8 mouse cellular contexts compared by ENCODE assay signal in the genomic region with DNA sequence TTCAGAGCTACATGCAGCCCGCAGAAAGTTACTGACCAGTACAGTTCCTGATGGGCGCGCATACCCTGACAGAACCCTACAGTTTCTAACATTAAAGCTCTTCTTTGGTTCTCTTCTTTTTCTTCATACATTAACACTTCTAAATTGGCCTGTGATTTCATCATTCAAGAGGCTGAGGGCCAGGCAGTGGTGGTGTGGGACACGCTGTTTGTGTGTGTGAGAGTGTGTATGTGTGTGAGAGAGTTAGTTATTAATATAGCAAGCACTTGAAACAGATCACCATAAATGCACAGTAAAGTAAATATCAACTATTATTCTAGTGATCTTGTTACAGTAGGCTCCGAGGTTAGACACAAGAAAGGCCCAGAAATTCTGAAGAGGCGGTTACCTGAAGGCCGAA. TPM values are rescaled to one million over a fixed set of nuclear protein-coding genes. Genes with fewer than 3 reads are reported as not detected.
DNase-seq lines count a peak whose midpoint lies in the region; ATAC-seq and TF ChIP-seq lines count a peak whose summit lies in the region.

No protein-coding gene starts in this region.

- peaks cover 0 to 9% of the 10 kb centered on the region in 2 experiments; a peak in 1 of 4 replicates for H3K4me1 ChIP-seq in heart, embryonic 14.5 days (ENCODE audit: control insufficient read depth in 2 of 2, insufficient read depth in 2 of 2, low read length in 2 of 2)
- peaks cover 26% of the 10 kb centered on the region for H3K4me1 ChIP-seq in G1E (ENCODE audit: insufficient read depth, low read depth, low read length)
- H3K4me1 ChIP-seq in hindbrain, embryonic 10.5 days (replicated peaks): peaks cover 28% of the 10 kb centered on the region

- no peak for ATAC-seq in heart, embryonic 14.5 days (ENCODE audit: insufficient number of reproducible peaks, insufficient read depth, low FRiP score, low read depth)
- no peak for ATAC-seq in G1E (ENCODE audit: extremely low read depth, insufficient number of reproducible peaks, low FRiP score, poor library complexity, severe bottlenecking)
- 0 out of 2 replicates have a peak, but pooled peaks have one; percentile 6 for ATAC-seq in megakaryocyte, adult 5-6 weeks (ENCODE audit: poor library complexity, severe bottlenecking)

- H3K9me3 ChIP-seq in heart, embryonic 14.5 days (ENCODE audit: control insufficient read depth, low read length): no peaks in the 10 kb centered on the region
- H3K9me3 ChIP-seq in G1E (replicated peaks): no peaks in the 10 kb centered on the region
- no peaks in the 10 kb centered on the region for H3K9me3 ChIP-seq in hindbrain, embryonic 10.5 days

- 65% methylated on average over 7 of the region's 7 CpGs for WGBS in heart, embryonic 14.5 days
- WGBS in hindbrain, embryonic 10.5 days: 67% methylated on average over 7 of the region's 7 CpGs

- H3K4me2 ChIP-seq in heart, embryonic 14.5 days (ENCODE audit: low read length): peak overlapping the region; percentile 89

- peak overlapping the region; percentile 43 to 77; a peak in 2 of 4 replicates for H3K27ac ChIP-seq in heart, embryonic 14.5 days (replicated peaks in 1 of 2; ENCODE audit: control insufficient read depth in 1 of 2, insufficient read depth in 1 of 2, low read depth in 2 of 2, low read length in 2 of 2)
- peak overlapping the region; percentile 93 for H3K27ac ChIP-seq in hindbrain, embryonic 10.5 days

- H3K27me3 ChIP-seq in heart, embryonic 14.5 days (ENCODE audit: control insufficient read depth, insufficient read depth, low read length): no peaks in the 10 kb centered on the region
- no peaks in the 10 kb centered on the region for H3K27me3 ChIP-seq in G1E (ENCODE audit: insufficient read depth, low read length)
- no peaks in the 10 kb centered on the region for H3K27me3 ChIP-seq in hindbrain, embryonic 10.5 days (ENCODE audit: insufficient read depth, poor library complexity, severe bottlenecking)

- H3K9ac ChIP-seq in heart, embryonic 14.5 days (ENCODE audit: low read length): peak overlapping the region; percentile 80

- DNase-seq in heart, postnatal 25 days (ENCODE audit: low spot score): no peak
- no peak for DNase-seq in G1E (ENCODE audit: low spot score)
- no peak for DNase-seq in hindbrain, embryonic 10.5 days (ENCODE audit: low spot score)
- DNase-seq in frontal cortex, postnatal 36 days (ENCODE audit: low spot score in 2 of 2): no peak
- DNase-seq in left cerebral cortex, postnatal 4 days: no peak
- no peak for DNase-seq in cerebellum, postnatal 36 days

- peak overlapping the region; percentile 76 to 81 for H3K4me3 ChIP-seq in heart, embryonic 14.5 days (ENCODE audit: control insufficient read depth in 1 of 2, insufficient read depth in 1 of 2, low read depth in 1 of 2, low read length in 2 of 2)
- H3K4me3 ChIP-seq in G1E (ENCODE audit: low read depth, low read length): peak overlapping the region; percentile 91
- peak overlapping the region; percentile 77 for H3K4me3 ChIP-seq in hindbrain, embryonic 10.5 days

- H3K36me3 ChIP-seq in heart, embryonic 14.5 days (ENCODE audit: control insufficient read depth, insufficient read depth, low read length): peaks cover 27% of the 10 kb centered on the region
- peaks cover 34% of the 10 kb centered on the region for H3K36me3 ChIP-seq in G1E (replicated peaks)
- peaks cover 29% of the 10 kb centered on the region for H3K36me3 ChIP-seq in hindbrain, embryonic 10.5 days

- intact Hi-C loops in heart, postnatal 25 days (cut with DNase I): no loop called here
- intact Hi-C loops in left cerebral cortex, postnatal 4 days (cut with DNase I): no loop called here

- no peak for TF ChIP-seq CTCF in G1E (IDR thresholded peaks at IDR 0.05; ENCODE audit: low read depth, low read length)

RNA-seq across cellular contexts. Expression of gene Spag5, which starts 0.4 kb away (rescaled TPM):
- 23.6 and 25.0 TPM in 2 replicates for polyA plus RNA-seq in heart, embryonic 14.5 days (2014; fragmentation: Nextera tagmentation; extraction: Ambion mirVana)
- total RNA-seq in heart, postnatal 25 days (2021): under 1 TPM; 0.62 to 0.67 TPM
- 70.7 and 71.3 TPM in 2 replicates for total RNA-seq in G1E (2014; fragmentation: Nextera tagmentation)
- 60.8 and 66.5 TPM in 2 replicates for total RNA-seq in G1E (2017)
- polyA plus RNA-seq in G1E (2012): 55.3 and 77.5 TPM in 2 replicates
- polyA plus RNA-seq in hindbrain, embryonic 10.5 days (2016; fragmentation: Nextera tagmentation; extraction: Ambion mirVana): 53.2 and 62.7 TPM in 2 replicates
- 23.6 and 31.6 TPM in 2 replicates for total RNA-seq in megakaryocyte, adult 5-6 weeks (2015)
- total RNA-seq in megakaryocyte, adult 5-6 weeks (2017): 60.7 and 63.2 TPM in 2 replicates
- 1 to 10 TPM; 5.2 to 6.2 TPM for total RNA-seq in left cerebral cortex, postnatal 4 days (2021)

RNA-seq across cellular contexts. Expression of gene BC030499, which starts 10.3 kb away (rescaled TPM):
- 0.23 and 0.70 TPM in 2 replicates for polyA plus RNA-seq in heart, embryonic 14.5 days (2014; fragmentation: Nextera tagmentation; extraction: Ambion mirVana)
- total RNA-seq in heart, postnatal 25 days (2021): 1 to 10 TPM in 1 of 2 experiments, under 1 TPM in 1; 0.98 to 1.5 TPM
- total RNA-seq in G1E (2014; fragmentation: Nextera tagmentation) (2.5 and 3.7 TPM in 2 replicates), G1E (2017) (0.99 and 1.2 TPM in 2 replicates)
- 0.04 TPM in 1 of 2 replicates, not detected in the other for polyA plus RNA-seq in G1E (2012)
- polyA plus RNA-seq in hindbrain, embryonic 10.5 days (2016; fragmentation: Nextera tagmentation; extraction: Ambion mirVana): 0.52 and 0.93 TPM in 2 replicates
- total RNA-seq in megakaryocyte, adult 5-6 weeks (2015): 0.56 TPM in 1 of 2 replicates, not detected in the other
- 0.18 and 0.77 TPM in 2 replicates for total RNA-seq in megakaryocyte, adult 5-6 weeks (2017)
- 1 to 10 TPM in 1 of 2 experiments, under 1 TPM in 1; 0.72 to 1.1 TPM for total RNA-seq in left cerebral cortex, postnatal 4 days (2021)

RNA-seq across cellular contexts. Expression of gene Aldoc, which starts 21.9 kb away (rescaled TPM):
- 28.2 and 30.3 TPM in 2 replicates for polyA plus RNA-seq in heart, embryonic 14.5 days (2014; fragmentation: Nextera tagmentation; extraction: Ambion mirVana)
- total RNA-seq in heart, postnatal 25 days (2021): under 1 TPM; 0.50 to 0.52 TPM
- total RNA-seq in G1E (2014; fragmentation: Nextera tagmentation) (0.83 and 4.3 TPM in 2 replicates), G1E (2017) (10.2 and 12.9 TPM in 2 replicates)
- 7.2 and 10.6 TPM in 2 replicates for polyA plus RNA-seq in G1E (2012)
- 2.5 and 3.1 TPM in 2 replicates for polyA plus RNA-seq in hindbrain, embryonic 10.5 days (2016; fragmentation: Nextera tagmentation; extraction: Ambion mirVana)
- total RNA-seq in megakaryocyte, adult 5-6 weeks (2015): 0.62 and 1.7 TPM in 2 replicates
- total RNA-seq in megakaryocyte, adult 5-6 weeks (2017): 1.0 and 1.6 TPM in 2 replicates
- 100 to 1,000 TPM; 109 to 113 TPM for total RNA-seq in left cerebral cortex, postnatal 4 days (2021)

RNA-seq across cellular contexts. Expression of gene Pigs, which starts 27.3 kb away (rescaled TPM):
- polyA plus RNA-seq in heart, embryonic 14.5 days (2014; fragmentation: Nextera tagmentation; extraction: Ambion mirVana): 51.3 and 55.7 TPM in 2 replicates
- 10 to 100 TPM; 23.0 to 23.6 TPM for total RNA-seq in heart, postnatal 25 days (2021)
- total RNA-seq in G1E (2014; fragmentation: Nextera tagmentation) (30.5 and 36.8 TPM in 2 replicates), G1E (2017) (13.9 and 14.1 TPM in 2 replicates)
- polyA plus RNA-seq in G1E (2012): 60.4 and 74.5 TPM in 2 replicates
- polyA plus RNA-seq in hindbrain, embryonic 10.5 days (2016; fragmentation: Nextera tagmentation; extraction: Ambion mirVana): 74.6 and 82.9 TPM in 2 replicates
- total RNA-seq in megakaryocyte, adult 5-6 weeks (2015): 31.8 and 33.5 TPM in 2 replicates
- total RNA-seq in megakaryocyte, adult 5-6 weeks (2017): 21.5 and 22.4 TPM in 2 replicates
- 10 to 100 TPM; 52.9 to 59.9 TPM for total RNA-seq in left cerebral cortex, postnatal 4 days (2021)

RNA-seq across cellular contexts. Expression of gene 2610507B11Rik, which starts 39.4 kb away (rescaled TPM):
- 71.3 and 72.5 TPM in 2 replicates for polyA plus RNA-seq in heart, embryonic 14.5 days (2014; fragmentation: Nextera tagmentation; extraction: Ambion mirVana)
- total RNA-seq in heart, postnatal 25 days (2021): 100 to 1,000 TPM; 190 to 210 TPM
- total RNA-seq in G1E (2014; fragmentation: Nextera tagmentation) (95.8 and 113 TPM in 2 replicates), G1E (2017) (53.9 and 55.8 TPM in 2 replicates)
- 63.8 and 70.6 TPM in 2 replicates for polyA plus RNA-seq in G1E (2012)
- polyA plus RNA-seq in hindbrain, embryonic 10.5 days (2016; fragmentation: Nextera tagmentation; extraction: Ambion mirVana): 53.2 and 65.6 TPM in 2 replicates
- 33.7 and 43.5 TPM in 2 replicates for total RNA-seq in megakaryocyte, adult 5-6 weeks (2015)
- 54.6 and 57.2 TPM in 2 replicates for total RNA-seq in megakaryocyte, adult 5-6 weeks (2017)
- total RNA-seq in left cerebral cortex, postnatal 4 days (2021): 100 to 1,000 TPM; 111 to 113 TPM

Comparison
In these comparisons a context has a peak if more than half of its experiments do, and no peak if none do; other contexts are left out.
1. RNA of gene Aldoc, which starts 21.9 kb away (total RNA-seq): 109 to 113 TPM in left cerebral cortex, postnatal 4 days; 0.83 to 12.9 TPM in G1E, 0.62 to 1.7 TPM in megakaryocyte, adult 5-6 weeks and 0.50 to 0.52 TPM in heart, postnatal 25 days; every median in the first group is over 4 times any median in the second.
2. Peak in every context shown above with its lines, with median percentiles within 50 percentile points of each other: H3K4me3 ChIP-seq.